Mouse (Mus musculus): ENCODE results near the gene Chpf. TPM values are rescaled to one million over a fixed set of nuclear protein-coding genes. Genes with fewer than 3 reads are reported as not detected.

Gene Chpf
- 45.8 and 51.6 TPM in 2 replicates for polyA plus RNA-seq (2015; fragmentation: Nextera tagmentation; extraction: Ambion mirVana)

GRCm38 (mm10) chr1:75478916-75479634 is at the start of gene Chpf, which contains the start of gene Tmem198:
Chpf (minus strand) TSS chr1:75479307.
Tmem198 (plus strand) TSS chr1:75479532.

GRCm38 (mm10) chr1:75521321-75522031 is 42.4 kb upstream of the Chpf start, which contains the start of gene Stk11ip:
Stk11ip (plus strand) TSS chr1:75521529.

GRCm38 (mm10) chr1:75507006-75507405 is 27.9 kb upstream of the Chpf start, which contains the start of gene Inha:
Inha (plus strand) TSS chr1:75507077.

GRCm38 (mm10) chr1:75505956-75506831 is 27.1 kb upstream of the Chpf start, which contains the start of gene Obsl1:
Obsl1 (minus strand) TSS chr1:75506452.

GRCm38 (mm10) chr1:75450314-75451005 is 28.6 kb downstream of the Chpf start, which contains the start of gene Asic4:
Asic4 (plus strand) TSS chr1:75450436.

GRCm38 (mm10) chr1:75435475-75436328 is 43.4 kb downstream of the Chpf start, which contains the start of gene Gmppa:
Gmppa (plus strand) TSS chr1:75435930.

Other genes starting within 250 kb of the Chpf start
- not detected in 2 replicates for gene A630095N17Rik, start 247.2 kb downstream of the Chpf start, polyA plus RNA-seq (2015; fragmentation: Nextera tagmentation; extraction: Ambion mirVana)
- 21.8 and 24.0 TPM in 2 replicates for gene Dnajb2, start 242.9 kb downstream of the Chpf start, polyA plus RNA-seq (2015; fragmentation: Nextera tagmentation; extraction: Ambion mirVana)
- gene Ptprn, start 214.8 kb downstream of the Chpf start, polyA plus RNA-seq (2015; fragmentation: Nextera tagmentation; extraction: Ambion mirVana), result 33.3 and 44.0 TPM in 2 replicates
- 153 and 191 TPM in 2 replicates for gene Resp18, start 200.9 kb downstream of the Chpf start, polyA plus RNA-seq (2015; fragmentation: Nextera tagmentation; extraction: Ambion mirVana)
- 133 and 170 TPM in 2 replicates for gene Dnpep, start 161.3 kb downstream of the Chpf start, polyA plus RNA-seq (2015; fragmentation: Nextera tagmentation; extraction: Ambion mirVana)
- 22.3 and 29.9 TPM in 2 replicates for gene Des, start 119.0 kb downstream of the Chpf start, polyA plus RNA-seq (2015; fragmentation: Nextera tagmentation; extraction: Ambion mirVana)
- gene Speg, start 104.0 kb downstream of the Chpf start, polyA plus RNA-seq (2015; fragmentation: Nextera tagmentation; extraction: Ambion mirVana), result 37.1 and 42.3 TPM in 2 replicates
- 68.1 and 95.9 TPM in 2 replicates for gene Gmppa, start 43.4 kb downstream of the Chpf start, polyA plus RNA-seq (2015; fragmentation: Nextera tagmentation; extraction: Ambion mirVana)
- 4.5 and 6.8 TPM in 2 replicates for gene Asic4, start 28.9 kb downstream of the Chpf start, polyA plus RNA-seq (2015; fragmentation: Nextera tagmentation; extraction: Ambion mirVana)
- 5.4 and 10.3 TPM in 2 replicates for gene Tmem198, start 225 bp upstream of the Chpf start, polyA plus RNA-seq (2015; fragmentation: Nextera tagmentation; extraction: Ambion mirVana)
- 58.6 and 64.4 TPM in 2 replicates for gene Obsl1, start 27.1 kb upstream of the Chpf start, polyA plus RNA-seq (2015; fragmentation: Nextera tagmentation; extraction: Ambion mirVana)
- 68.0 and 193 TPM in 2 replicates for gene Inha, start 27.8 kb upstream of the Chpf start, polyA plus RNA-seq (2015; fragmentation: Nextera tagmentation; extraction: Ambion mirVana)
- 12.7 and 15.8 TPM in 2 replicates for gene Stk11ip, start 42.2 kb upstream of the Chpf start, polyA plus RNA-seq (2015; fragmentation: Nextera tagmentation; extraction: Ambion mirVana)
- 23.0 and 46.6 TPM in 2 replicates for gene Slc4a3, start 67.0 kb upstream of the Chpf start, polyA plus RNA-seq (2015; fragmentation: Nextera tagmentation; extraction: Ambion mirVana)

All from adrenal gland, postnatal 0 days (tissue).